Mouse (Mus musculus) liver, adult 2 months (tissue): ENCODE results near the gene Arhgap30.

Source experiments
- CTCF ChIP-seq: fragments of 200-500 bp; IDR thresholded peaks from 2 replicates; pipeline ENCODE4 v1.5.1; 2011; ENCODE audit warnings: low read depth, low read length, control low read depth
- POLR2A ChIP-seq: fragments of 200-500 bp; IDR thresholded peaks from 2 replicates; pipeline ENCODE4 v1.6.1; 2011; ENCODE audit warnings: low read length, control low read depth; ENCODE audit not compliant: insufficient read depth; ENCODE audit errors: extremely low read depth

- TF ChIP-seq POLR2A: no peak
- TF ChIP-seq CTCF: no peak
Measured at GRCm38 (mm10) chr1:171452522-171452921, 63.8 kb downstream of the Arhgap30 start.
